Mouse (Mus musculus) heart, postnatal 25 days (tissue): ENCODE measurements around the gene Ptdss2. TPM values are rescaled to one million over a fixed set of nuclear protein-coding genes. Genes with fewer than 3 reads are reported as not detected.
A peak's percentile ranks its signal among the peaks of the same experiment; 100 is the strongest.

Source experiments
- DNase-seq: peaks from one replicate; pipeline ENCODE4 v3.0.0; 2022; ENCODE audit warnings: low spot score
- intact Hi-C: fragments of 180-260 bp; cut with DNase I; formaldehyde crosslinking; loops from one replicate; pipeline ENCODE4 v1.15.1; 2025
- total RNA-seq, 2 experiments: library from RNA; stranded (reverse); gene quantifications; 2 replicates each; pipeline ENCODE4 v1.2.3; 2021

The Ptdss2 gene
- total RNA-seq, 2 experiments from 2014 or later, result 32.1 to 33.4 TPM

DNA sequence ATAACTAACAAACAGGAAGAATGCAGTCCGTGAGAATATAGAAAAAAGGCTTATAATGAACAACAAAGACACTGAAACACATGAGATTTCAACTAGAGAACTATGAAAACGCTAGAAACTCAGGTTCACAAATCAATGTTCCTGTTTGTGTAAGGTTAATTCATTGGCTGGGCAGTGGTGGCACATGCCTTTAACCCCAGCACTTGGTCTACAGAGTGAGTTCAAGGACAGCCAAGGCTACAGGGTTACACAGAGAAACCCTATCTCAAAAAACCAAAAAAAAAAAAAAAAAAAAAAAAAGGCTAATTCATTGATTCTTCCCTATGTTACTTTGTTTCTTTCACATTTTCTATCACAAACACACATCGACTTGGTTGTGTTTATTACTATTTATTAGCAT, 1.6 kb upstream of the Ptdss2 start:
- no peak for DNase-seq
- intact Hi-C loops, result no loop called here

DNA sequence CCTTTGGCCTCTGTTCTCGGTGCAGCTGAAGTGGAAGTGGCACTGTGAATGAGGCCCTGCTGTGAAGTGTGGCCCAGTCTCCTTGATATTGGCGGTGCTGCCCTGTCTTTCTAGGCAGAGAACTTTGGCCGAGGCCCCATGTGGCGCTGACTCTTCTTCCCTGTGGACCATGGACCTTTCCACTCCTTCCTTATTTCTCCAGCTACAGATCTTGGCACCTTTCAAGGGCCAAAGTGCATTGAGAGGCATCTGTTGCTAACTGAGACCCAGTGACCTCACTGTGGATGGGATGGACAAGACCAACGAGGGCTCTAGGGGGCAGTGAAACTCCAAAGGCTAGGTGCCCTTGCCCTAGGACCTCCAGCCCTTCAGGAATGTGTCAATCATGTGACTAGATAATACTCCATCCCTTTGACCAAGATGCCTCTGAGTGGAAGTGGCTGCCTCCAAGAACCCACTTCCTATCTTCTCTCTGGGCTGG, 1.1 kb upstream of the Ptdss2 start:
- intact Hi-C loops, result no loop called here
- DNase-seq, result no peak

- intact Hi-C loops, result loop anchor here (2.0 kb wide), 1 partner anchor 44 kb away; no protein-coding TSS in a partner anchor
- DNase-seq, result peak; percentile 92
Measured at GRCm38 (mm10) chr7:141122689-141123516, 721 bp downstream of the Ptdss2 start.

DNA sequence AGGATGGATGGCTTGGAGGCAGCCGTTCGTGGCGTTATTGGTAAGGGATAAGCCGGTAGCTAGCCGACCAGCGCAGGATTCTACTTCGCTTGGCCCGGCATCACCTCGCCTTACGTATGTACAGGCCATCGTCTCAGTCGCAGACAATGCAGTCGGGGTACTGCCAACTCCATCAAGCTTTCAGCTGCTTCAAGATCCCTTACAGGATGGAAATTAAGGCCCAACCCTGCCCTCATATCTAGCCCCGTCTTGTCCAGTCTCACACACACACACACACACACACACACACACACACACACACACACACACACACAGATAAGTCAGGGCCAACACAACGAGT, 1.3 kb downstream of the Ptdss2 start:
- intact Hi-C loops, result loop anchor here (2.0 kb wide), 1 partner anchor 43 kb away; no protein-coding TSS in a partner anchor
- no peak for DNase-seq

DNA sequence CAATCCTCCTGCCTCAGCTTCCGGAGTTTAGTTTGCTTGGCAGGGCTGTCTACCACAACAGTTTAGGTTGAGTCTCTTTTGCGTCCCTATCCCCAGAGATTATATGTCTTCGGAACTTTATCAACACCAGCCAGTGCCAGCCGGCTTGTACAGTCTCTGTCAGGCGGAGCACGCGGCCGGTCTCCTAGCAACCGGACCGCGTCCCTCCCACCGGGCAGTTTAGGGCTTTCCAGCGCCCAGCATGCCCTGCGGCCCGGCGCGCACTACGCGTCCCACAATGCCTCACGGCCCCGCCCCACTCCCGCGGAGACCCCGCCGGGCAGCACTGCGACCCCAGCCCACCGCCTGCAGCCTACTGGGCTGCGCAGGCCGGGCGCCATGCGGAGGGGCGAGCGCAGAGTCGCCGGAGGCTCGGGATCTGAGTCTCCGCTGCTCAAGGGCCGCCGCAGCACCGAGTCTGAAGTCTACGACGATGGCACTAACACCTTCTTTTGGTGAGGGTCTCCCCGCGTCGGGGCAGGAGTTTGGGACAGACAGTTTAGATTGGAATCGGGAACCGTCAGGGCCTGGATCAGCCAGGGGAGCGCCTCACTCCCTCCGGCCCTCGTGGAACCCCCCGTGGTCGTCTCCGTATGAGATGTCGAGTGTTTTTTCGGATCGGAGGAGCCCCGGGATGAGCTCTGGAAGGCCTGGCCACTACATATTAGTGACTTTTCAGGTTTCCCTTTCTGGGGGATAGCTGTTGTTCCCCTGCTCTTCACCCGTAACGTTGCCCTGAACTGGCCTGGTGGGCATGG, 9.0 kb downstream of the Ptdss2 start:
- DNase-seq, result peak; percentile 68
- intact Hi-C loops, result loop anchor here (2.0 kb wide), 1 partner anchor 38 kb away; no protein-coding TSS in a partner anchor

GRCm38 (mm10) chr7:141131904-141132755, 9.9 kb downstream of the Ptdss2 start:
- intact Hi-C loops, result loop anchor here (2.0 kb wide), 1 partner anchor 39 kb away; no protein-coding TSS in a partner anchor
- DNase-seq, result no peak

- intact Hi-C loops, result no loop called here
- DNase-seq, result no peak
Measured at GRCm38 (mm10) chr7:141141326-141141725, 19.1 kb downstream of the Ptdss2 start.

DNA sequence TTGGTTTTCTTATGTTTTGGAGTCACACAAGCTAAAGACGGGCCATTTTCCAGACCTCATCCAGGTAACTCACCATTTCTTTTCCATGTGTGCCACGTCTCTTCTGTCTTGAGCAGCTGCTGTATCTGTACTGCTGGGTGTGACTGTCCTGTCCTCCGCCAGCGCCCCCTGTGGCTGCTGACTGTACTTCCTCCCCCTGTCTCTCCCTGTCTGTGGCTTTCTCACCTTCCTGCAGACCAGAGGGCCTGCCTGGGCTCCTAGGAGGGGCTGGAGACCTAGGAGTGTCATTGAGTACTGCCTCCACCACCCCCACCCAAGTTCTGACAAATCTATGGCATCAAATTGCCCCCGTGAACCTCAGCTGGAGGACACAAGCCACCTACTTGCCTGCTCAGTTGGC, 20.9 kb downstream of the Ptdss2 start:
- DNase-seq, result no peak
- intact Hi-C loops, result no loop called here

- no peak for DNase-seq
- intact Hi-C loops, result no loop called here
Measured at GRCm38 (mm10) chr7:141143861-141144260, 21.7 kb downstream of the Ptdss2 start.

DNA sequence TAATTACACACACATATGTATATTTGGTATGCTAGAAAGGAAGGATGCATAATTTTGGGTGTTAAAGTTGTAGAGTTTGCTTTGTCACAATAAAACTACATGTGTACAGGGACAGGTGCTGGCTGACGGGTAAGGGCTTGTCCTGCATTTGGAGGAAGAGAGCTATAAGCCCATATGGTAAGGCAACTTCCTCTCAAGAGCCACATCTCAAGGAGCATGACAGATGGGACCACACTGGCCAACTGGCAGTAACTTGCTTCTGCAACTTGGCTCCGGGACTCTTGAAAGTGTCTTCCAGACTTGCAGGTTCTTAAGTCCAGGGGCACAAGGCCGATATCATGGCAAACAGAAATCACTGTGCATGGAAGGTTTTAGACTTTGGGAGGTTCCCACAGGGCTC, 22.5 kb downstream of the Ptdss2 start:
- intact Hi-C loops, result no loop called here
- no peak for DNase-seq

DNA sequence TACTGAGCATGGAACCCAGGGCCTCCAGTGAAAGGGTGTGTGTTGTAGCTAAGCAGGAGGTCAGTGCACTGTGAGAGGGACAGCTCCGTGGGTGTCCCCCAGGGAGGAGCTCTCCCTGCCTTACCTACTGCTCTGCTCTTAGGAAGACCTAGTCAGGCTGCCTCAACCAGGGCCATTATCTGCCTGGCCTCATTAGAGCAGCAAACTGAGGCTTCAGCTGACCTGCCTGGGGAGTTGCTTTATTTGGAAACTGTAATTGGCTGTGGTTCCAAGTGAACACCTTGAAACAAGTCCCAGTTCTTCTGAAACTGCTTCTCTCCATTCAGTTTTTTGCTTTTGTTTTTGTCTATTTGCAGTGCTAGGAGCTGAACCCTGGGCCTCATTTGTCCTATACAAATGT, 23.2 kb downstream of the Ptdss2 start:
- intact Hi-C loops, result no loop called here
- DNase-seq, result no peak

GRCm38 (mm10) chr7:141146043-141146595, 23.9 kb downstream of the Ptdss2 start:
- DNase-seq, result no peak
- intact Hi-C loops, result no loop called here

DNA sequence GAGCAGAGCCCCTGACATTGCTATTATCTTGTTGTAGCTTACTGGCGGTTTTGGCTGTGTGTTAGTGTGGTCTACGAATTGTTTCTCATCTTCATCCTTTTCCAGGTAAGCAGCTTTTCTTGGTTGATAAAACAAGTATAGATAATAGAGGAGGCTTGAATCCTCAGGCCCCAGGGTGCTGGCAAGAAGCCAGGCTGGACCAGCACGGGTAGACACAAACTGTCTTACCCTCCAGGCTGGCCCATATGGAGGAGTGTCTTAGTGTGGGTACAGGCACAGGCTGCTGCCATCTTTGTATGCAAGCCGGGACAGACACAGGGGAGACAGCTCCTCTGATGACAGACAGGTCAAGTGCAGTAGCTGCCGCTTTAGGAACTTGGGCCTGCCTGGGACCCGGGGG, 24.9 kb downstream of the Ptdss2 start:
- DNase-seq, result no peak
- intact Hi-C loops, result no loop called here

GRCm38 (mm10) chr7:141148639-141149038, 26.5 kb downstream of the Ptdss2 start:
- DNase-seq, result no peak
- intact Hi-C loops, result no loop called here

DNA sequence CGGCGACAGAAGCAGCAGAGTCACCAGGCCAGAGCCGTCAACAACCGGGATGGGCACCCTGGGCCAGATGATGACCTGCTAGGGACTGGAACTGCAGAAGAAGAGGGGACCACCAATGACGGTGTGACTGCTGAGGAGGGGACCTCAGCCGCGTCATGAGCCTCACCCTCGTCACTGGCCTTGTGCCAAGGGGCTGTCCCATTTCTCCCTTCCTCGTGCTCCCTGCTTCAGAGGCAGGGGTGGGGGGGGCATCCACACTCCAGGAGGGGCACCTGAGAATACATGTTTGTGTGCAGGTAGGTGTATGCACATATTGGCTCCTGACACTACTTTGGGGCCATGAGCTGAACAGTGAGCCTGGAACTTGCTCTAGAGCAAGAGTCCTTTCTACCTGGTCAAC, 33.2 kb downstream of the Ptdss2 start:
- intact Hi-C loops, result no loop called here
- DNase-seq, result no peak

DNA sequence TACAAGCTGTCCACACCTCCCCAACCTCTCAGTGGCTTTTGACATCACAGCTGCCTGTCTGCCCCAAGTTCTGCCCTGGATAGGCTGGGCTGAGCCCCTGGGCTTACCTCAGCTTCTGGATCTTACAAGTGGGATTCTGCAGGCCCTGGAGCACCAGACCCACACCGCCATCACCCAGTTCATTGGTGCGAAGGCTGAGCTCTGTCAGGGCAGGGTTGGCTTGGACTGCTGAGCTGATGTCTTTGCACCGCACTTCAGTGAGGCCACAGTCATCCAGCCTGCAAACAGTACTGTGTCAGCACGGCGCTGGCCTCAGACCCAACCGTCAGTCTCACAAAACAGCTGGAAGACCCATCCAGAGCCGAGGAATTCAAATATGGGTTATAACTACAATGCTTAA, 42.2 kb downstream of the Ptdss2 start:
- intact Hi-C loops, result no loop called here

GRCm38 (mm10) chr7:141164850-141165249, 42.7 kb downstream of the Ptdss2 start:
- intact Hi-C loops, result no loop called here
- no peak for DNase-seq

More for the DNA sequence above, 42.2 kb downstream of the Ptdss2 start:
- no peak for DNase-seq

- no peak for DNase-seq
- intact Hi-C loops, result loop anchor here (2.0 kb wide), 1 partner anchor 45 kb away; the partner anchor contains the start of gene Ptdss2
Measured at GRCm38 (mm10) chr7:141167901-141168517, 45.8 kb downstream of the Ptdss2 start.

DNA sequence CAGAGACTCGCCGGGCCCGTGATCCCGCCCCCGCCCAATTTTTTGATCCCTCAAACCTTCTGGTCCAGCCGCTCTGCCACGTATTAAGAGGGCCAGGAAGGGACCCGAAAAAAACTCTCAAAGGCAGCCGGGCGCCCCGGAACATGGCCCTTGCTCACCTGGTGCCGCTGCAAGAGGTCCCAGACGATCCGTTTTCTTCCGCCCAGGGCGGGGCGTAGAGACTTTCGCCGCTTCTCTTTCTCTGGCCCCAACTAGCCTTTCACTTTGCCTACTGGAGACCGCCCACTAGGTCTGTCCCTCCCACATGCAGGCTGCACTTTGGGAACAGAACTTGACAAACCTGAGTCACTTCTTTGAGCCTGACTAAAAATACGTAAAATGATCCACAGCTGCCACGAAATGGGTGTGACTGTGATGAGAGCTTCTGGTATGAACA, 46.4 kb downstream of the Ptdss2 start:
- intact Hi-C loops, result no loop called here
- peak; percentile 60 for DNase-seq
